Mouse (Mus musculus) bone marrow macrophage, adult 2 months (primary cell): ENCODE measurements around the gene Xntrpc.

ENCODE experiments used
- CTCF ChIP-seq: IDR thresholded peaks from 2 replicates; pipeline ENCODE4 v1.5.1; 2012; ENCODE audit warnings: low read depth, mild to moderate bottlenecking, low read length, moderate library complexity
- POLR2A ChIP-seq: IDR thresholded peaks from 2 replicates; pipeline ENCODE4 v1.6.1; 2012; ENCODE audit warnings: mild to moderate bottlenecking, low read depth, low read length, borderline replicate concordance

DNA sequence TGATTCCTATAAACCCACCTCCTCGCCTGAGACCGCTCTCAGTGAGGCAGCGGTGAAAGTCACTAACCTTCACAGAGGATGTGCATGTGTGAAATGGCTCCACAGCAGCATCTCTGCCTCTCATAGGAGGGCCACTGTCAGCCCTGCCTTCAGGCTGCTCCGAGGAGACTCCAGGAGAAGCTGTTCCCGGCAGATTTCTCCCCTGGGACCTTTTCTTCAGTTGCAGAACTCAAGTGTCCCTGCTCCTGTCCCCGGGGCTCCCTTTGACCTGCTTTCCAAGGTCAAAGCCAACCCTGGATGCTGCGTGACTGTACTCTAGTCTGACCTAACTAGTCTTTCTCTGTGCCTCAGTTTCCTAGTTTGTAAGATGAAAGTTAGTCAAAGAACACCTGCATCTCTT, 43.7 kb downstream of the Xntrpc start, which contains the start of gene Art5:
- TF ChIP-seq POLR2A (no peak), CTCF (no peak)
